Mouse (Mus musculus): ENCODE data around the gene Gga3. TPM values are rescaled to one million over a fixed set of nuclear protein-coding genes. Genes with fewer than 3 reads are reported as not detected.

Gene Gga3
- polyA plus RNA-seq, 1 experiment = 17.7 TPM

GRCm38 (mm10) chr11:115579080-115579479 is 24.8 kb downstream of the Gga3 start:
- Histone ChIP-seq H3K4me1 (ENCODE audit: control insufficient read depth, insufficient read depth, low read length) (no peaks in the 10 kb centered on the region), H3K4me3 (ENCODE audit: insufficient read depth, low read depth, low read length) (no peak overlapping the region), H3K27me3 (replicated peaks; ENCODE audit: control insufficient read depth, insufficient read depth, low read length) (no peaks in the 10 kb centered on the region), H3K36me3 (ENCODE audit: control insufficient read depth, insufficient read depth, low read length) (no peaks in the 10 kb centered on the region; the same call in 1 of the 2 replicates), H3K27ac (ENCODE audit: insufficient read depth, low read depth, low read length) (no peak overlapping the region)
- no peak for DNase-seq
- TF ChIP-seq POLR2A (IDR thresholded peaks at IDR 0.05; ENCODE audit: low read depth, low read length) (no peak), CTCF (conservative IDR thresholded peaks at IDR 0.05; ENCODE audit: insufficient read depth, insufficient read length, low read depth, low read length) (no peak)

DNA sequence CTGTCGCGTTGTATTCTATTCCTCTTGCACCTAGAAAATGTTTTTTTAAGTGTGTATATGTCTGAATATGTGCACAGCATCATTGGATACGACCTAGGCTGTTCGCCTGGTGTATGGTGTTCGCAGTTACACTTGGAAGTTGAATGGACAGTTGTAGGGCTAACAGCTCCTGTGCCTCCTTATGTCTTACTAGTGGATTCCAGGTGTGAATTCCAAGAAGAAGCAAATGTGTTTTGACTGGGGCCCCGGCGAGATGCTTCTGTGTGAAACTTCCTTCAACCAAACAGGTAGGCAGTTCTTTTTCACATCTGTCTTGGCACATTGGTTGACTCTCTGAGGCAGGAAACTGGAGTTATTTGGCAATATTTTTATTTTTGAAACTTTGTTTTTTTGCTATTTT is 38.9 kb downstream of the Gga3 start:
- DNase-seq = no peak
- no peak overlapping the region for H3K4me3 ChIP-seq (ENCODE audit: insufficient read depth, low read depth, low read length)
- 10% methylated on average over 7 of the region's 7 CpGs for WGBS
- no peak overlapping the region for H3K27ac ChIP-seq (ENCODE audit: insufficient read depth, low read depth, low read length)
- H3K36me3 ChIP-seq (ENCODE audit: control insufficient read depth, insufficient read depth, low read length) = no peaks in the 10 kb centered on the region
- TF ChIP-seq POLR2A (IDR thresholded peaks at IDR 0.05; ENCODE audit: low read depth, low read length) = no peak
- TF ChIP-seq CTCF (conservative IDR thresholded peaks at IDR 0.05; ENCODE audit: insufficient read depth, insufficient read length, low read depth, low read length) = no peak
- no peaks in the 10 kb centered on the region for H3K4me1 ChIP-seq (ENCODE audit: control insufficient read depth, insufficient read depth, low read length)
- no peaks in the 10 kb centered on the region for H3K27me3 ChIP-seq (replicated peaks; ENCODE audit: control insufficient read depth, insufficient read depth, low read length)

DNA sequence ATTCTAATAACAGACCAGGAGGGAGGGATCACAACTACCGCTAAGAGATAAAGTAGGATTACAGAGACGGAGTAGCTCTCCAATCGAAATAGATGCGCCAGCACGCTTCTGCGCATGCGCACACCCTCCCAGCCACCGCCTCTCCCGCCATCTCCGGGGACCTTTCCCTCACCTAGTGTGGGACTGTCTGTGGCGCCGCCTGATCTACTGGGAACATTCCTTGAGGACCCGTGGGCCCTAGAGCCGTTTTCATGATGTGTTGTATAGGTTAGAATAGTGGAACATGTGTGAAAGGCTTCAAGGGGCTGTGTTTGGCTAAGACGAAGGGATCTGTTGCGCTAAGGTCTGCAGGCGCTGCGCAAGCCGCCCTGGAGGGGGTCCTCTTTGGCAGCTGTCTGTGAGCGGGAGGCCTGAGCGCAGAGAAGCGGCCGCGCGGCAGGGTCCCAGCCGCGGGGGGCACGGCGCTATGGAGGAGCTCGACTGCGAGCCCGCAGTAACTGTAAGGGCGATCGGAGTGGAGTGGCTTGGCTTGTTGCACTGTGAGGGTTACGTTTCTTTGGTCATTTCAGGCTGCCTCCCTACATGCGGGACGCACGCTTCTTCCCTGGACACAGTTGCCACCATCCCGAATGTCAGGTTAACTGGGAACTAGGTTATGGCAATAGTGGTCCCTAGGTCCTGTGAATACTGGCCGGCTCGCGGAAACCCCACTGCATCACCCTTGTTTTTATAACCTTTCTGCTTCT is 39.6 kb downstream of the Gga3 start, which contains the start of gene Nup85:
TSS of gene Nup85 (plus strand) at position 371 of the 746 bp plus-strand sequence.
- Histone ChIP-seq H3K36me3 (ENCODE audit: control insufficient read depth, insufficient read depth, low read length) (no peaks in the 10 kb centered on the region), H3K4me1 (ENCODE audit: control insufficient read depth, insufficient read depth, low read length) (no peaks in the 10 kb centered on the region), H3K4me3 (ENCODE audit: insufficient read depth, low read depth, low read length) (peak within 1 kb of the TSS; percentile 64), H3K27me3 (replicated peaks; ENCODE audit: control insufficient read depth, insufficient read depth, low read length) (no peaks in the 10 kb centered on the region), H3K27ac (ENCODE audit: insufficient read depth, low read depth, low read length) (peak within 1 kb of the TSS; percentile 92)
- WGBS = under 1% methylated on average over 42 of the region's 42 CpGs
- DNase-seq = peak; percentile 98
- TF ChIP-seq POLR2A (IDR thresholded peaks at IDR 0.05; ENCODE audit: low read depth, low read length) (no peak), CTCF (conservative IDR thresholded peaks at IDR 0.05; ENCODE audit: insufficient read depth, insufficient read length, low read depth, low read length) (no peak)

DNA sequence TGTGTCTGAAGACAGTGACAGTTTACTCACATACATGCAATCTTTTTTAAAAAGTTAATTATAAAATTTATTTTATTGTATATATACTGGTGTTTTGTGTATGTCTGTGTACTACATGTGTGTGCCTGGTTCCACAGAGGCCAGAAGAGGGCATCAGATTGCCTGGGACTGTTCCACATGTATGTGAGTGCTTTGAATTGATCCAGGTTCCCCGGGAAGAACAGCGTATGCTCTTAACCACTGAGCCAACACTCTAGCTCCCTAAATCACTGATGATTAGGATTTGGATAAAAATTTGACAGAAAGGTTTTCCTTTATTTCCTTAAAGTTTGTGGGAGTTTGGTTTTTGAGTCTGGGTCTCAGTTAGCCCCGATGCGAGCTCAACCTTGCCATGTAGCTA is 40.4 kb downstream of the Gga3 start:
- 46% methylated on average over 4 of the region's 4 CpGs for WGBS
- Histone ChIP-seq H3K27me3 (replicated peaks; ENCODE audit: control insufficient read depth, insufficient read depth, low read length) (no peaks in the 10 kb centered on the region), H3K4me3 (ENCODE audit: insufficient read depth, low read depth, low read length) (peak overlapping the region; percentile 64), H3K36me3 (ENCODE audit: control insufficient read depth, insufficient read depth, low read length) (no peaks in the 10 kb centered on the region), H3K27ac (ENCODE audit: insufficient read depth, low read depth, low read length) (no peak overlapping the region), H3K4me1 (ENCODE audit: control insufficient read depth, insufficient read depth, low read length) (no peaks in the 10 kb centered on the region)
- peak; percentile 9 for DNase-seq
- TF ChIP-seq CTCF (conservative IDR thresholded peaks at IDR 0.05; ENCODE audit: insufficient read depth, insufficient read length, low read depth, low read length) = peak; percentile 29; the same call in 1 of the 2 replicates
- TF ChIP-seq POLR2A (IDR thresholded peaks at IDR 0.05; ENCODE audit: low read depth, low read length) = no peak

GRCm38 (mm10) chr11:115555717-115556116 is 48.1 kb downstream of the Gga3 start:
- H3K4me3 ChIP-seq (ENCODE audit: insufficient read depth, low read depth, low read length) = no peak overlapping the region
- TF ChIP-seq CTCF (conservative IDR thresholded peaks at IDR 0.05; ENCODE audit: insufficient read depth, insufficient read length, low read depth, low read length) (no peak), POLR2A (IDR thresholded peaks at IDR 0.05; ENCODE audit: low read depth, low read length) (no peak)
- no peak for DNase-seq
- no peak overlapping the region for H3K27ac ChIP-seq (ENCODE audit: insufficient read depth, low read depth, low read length)
- 77% methylated on average over 17 of the region's 17 CpGs for WGBS
- no peaks in the 10 kb centered on the region for H3K36me3 ChIP-seq (ENCODE audit: control insufficient read depth, insufficient read depth, low read length)
- no peaks in the 10 kb centered on the region for H3K4me1 ChIP-seq (ENCODE audit: control insufficient read depth, insufficient read depth, low read length)
- H3K27me3 ChIP-seq (replicated peaks; ENCODE audit: control insufficient read depth, insufficient read depth, low read length) = no peaks in the 10 kb centered on the region

- 74% methylated on average over 4 of the region's 4 CpGs for WGBS
- Histone ChIP-seq H3K27me3 (replicated peaks; ENCODE audit: control insufficient read depth, insufficient read depth, low read length) (no peaks in the 10 kb centered on the region), H3K4me1 (ENCODE audit: control insufficient read depth, insufficient read depth, low read length) (no peaks in the 10 kb centered on the region), H3K27ac (ENCODE audit: insufficient read depth, low read depth, low read length) (no peak overlapping the region), H3K36me3 (ENCODE audit: control insufficient read depth, insufficient read depth, low read length) (no peaks in the 10 kb centered on the region), H3K4me3 (ENCODE audit: insufficient read depth, low read depth, low read length) (no peak overlapping the region)
- TF ChIP-seq POLR2A (IDR thresholded peaks at IDR 0.05; ENCODE audit: low read depth, low read length) (no peak), CTCF (conservative IDR thresholded peaks at IDR 0.05; ENCODE audit: insufficient read depth, insufficient read length, low read depth, low read length) (0 out of 2 replicates have a peak, but pooled peaks have one; percentile 15)
- peak; percentile 41 for DNase-seq
These were observed 51.1 kb downstream of the Gga3 start for GRCm38 (mm10) chr11:115552783-115553182.

GRCm38 (mm10) chr11:115543571-115543970 is 60.3 kb downstream of the Gga3 start:
- H3K4me3 ChIP-seq (ENCODE audit: insufficient read depth, low read depth, low read length) = no peak overlapping the region
- H3K27ac ChIP-seq (ENCODE audit: insufficient read depth, low read depth, low read length) = no peak overlapping the region
- TF ChIP-seq POLR2A (IDR thresholded peaks at IDR 0.05; ENCODE audit: low read depth, low read length) (no peak), CTCF (conservative IDR thresholded peaks at IDR 0.05; ENCODE audit: insufficient read depth, insufficient read length, low read depth, low read length) (no peak)
- H3K36me3 ChIP-seq (ENCODE audit: control insufficient read depth, insufficient read depth, low read length) = no peaks in the 10 kb centered on the region
- no peaks in the 10 kb centered on the region for H3K4me1 ChIP-seq (ENCODE audit: control insufficient read depth, insufficient read depth, low read length)
- 70% methylated on average over 4 of the region's 4 CpGs for WGBS
- DNase-seq = no peak
- no peaks in the 10 kb centered on the region for H3K27me3 ChIP-seq (replicated peaks; ENCODE audit: control insufficient read depth, insufficient read depth, low read length)

Measured in kidney, adult 2 months (tissue).